Comparison of ENCODE assay signal across 10 mouse cellular contexts in the genomic region with DNA sequence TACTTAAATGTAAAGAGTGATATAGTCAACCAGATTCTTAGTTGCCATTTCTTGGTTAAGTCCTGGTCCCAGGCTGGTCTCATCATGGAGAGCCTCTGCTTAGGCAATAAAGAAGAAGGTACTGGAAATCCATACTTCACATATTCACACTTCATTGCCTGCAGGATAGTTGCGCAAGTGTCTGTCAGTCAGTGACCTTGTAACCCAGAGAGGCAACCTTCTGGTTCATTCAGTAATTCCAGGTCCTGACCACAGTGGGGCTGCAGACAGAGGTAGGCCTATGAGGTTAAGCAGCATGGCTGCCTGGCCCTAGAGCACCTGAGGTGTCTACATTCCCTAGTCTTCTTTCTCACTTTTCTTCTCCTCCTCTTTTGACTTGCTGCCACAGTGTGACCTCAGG. TPM values are rescaled to one million over a fixed set of nuclear protein-coding genes. Genes with fewer than 3 reads are reported as not detected.
"Had no signal": no experiment of that assay in that cellular context is flagged by ENCODE, and none has a peak within 500 bp of the region (broad histone marks: within the 10 kb centered on the region; RNA-seq: fewer than 3 reads in every experiment).

No protein-coding gene starts in this region.

- H3K27ac ChIP-seq: hindbrain, postnatal 0 days; left cerebral cortex, adult 2 months; limb, embryonic 10.5 days; midbrain, embryonic 13.5 days; neural tube, embryonic 15.5 days had no signal

- H3K9ac ChIP-seq: midbrain, embryonic 13.5 days; neural tube, embryonic 15.5 days had no signal

- H3K9me3 ChIP-seq: limb, embryonic 10.5 days; midbrain, embryonic 13.5 days; neural tube, embryonic 15.5 days had no signal

- H3K4me2 ChIP-seq: midbrain, embryonic 13.5 days; neural tube, embryonic 15.5 days had no signal

- H3K36me3 ChIP-seq: limb, embryonic 10.5 days; midbrain, embryonic 13.5 days; neural tube, embryonic 15.5 days had no signal

- H3K4me3 ChIP-seq: left cerebral cortex, adult 2 months; limb, embryonic 10.5 days; midbrain, embryonic 13.5 days; myocyte; neural tube, embryonic 15.5 days had no signal

- DNase-seq: lung, adult 18-20 months; right cerebral cortex, adult 18-20 months; right cerebral cortex, postnatal 25 days; thymus, postnatal 36 days had no signal

- ATAC-seq: hindbrain, postnatal 0 days; midbrain, embryonic 13.5 days had no signal

RNA-seq across cellular contexts. Expression of gene Tmprss2, which starts 3.0 kb away (rescaled TPM):
- polyA plus RNA-seq: neural tube, embryonic 15.5 days had no signal
